Mouse (Mus musculus): ENCODE results near the gene Kif14. TPM values are rescaled to one million over a fixed set of nuclear protein-coding genes. Genes with fewer than 3 reads are reported as not detected.
A peak's percentile ranks its signal among the peaks of the same experiment; 100 is the strongest.

The Kif14 gene
- polyA plus RNA-seq (2015; fragmentation: Nextera tagmentation; extraction: Ambion mirVana): 5.6 and 6.0 TPM in 2 replicates

DNA sequence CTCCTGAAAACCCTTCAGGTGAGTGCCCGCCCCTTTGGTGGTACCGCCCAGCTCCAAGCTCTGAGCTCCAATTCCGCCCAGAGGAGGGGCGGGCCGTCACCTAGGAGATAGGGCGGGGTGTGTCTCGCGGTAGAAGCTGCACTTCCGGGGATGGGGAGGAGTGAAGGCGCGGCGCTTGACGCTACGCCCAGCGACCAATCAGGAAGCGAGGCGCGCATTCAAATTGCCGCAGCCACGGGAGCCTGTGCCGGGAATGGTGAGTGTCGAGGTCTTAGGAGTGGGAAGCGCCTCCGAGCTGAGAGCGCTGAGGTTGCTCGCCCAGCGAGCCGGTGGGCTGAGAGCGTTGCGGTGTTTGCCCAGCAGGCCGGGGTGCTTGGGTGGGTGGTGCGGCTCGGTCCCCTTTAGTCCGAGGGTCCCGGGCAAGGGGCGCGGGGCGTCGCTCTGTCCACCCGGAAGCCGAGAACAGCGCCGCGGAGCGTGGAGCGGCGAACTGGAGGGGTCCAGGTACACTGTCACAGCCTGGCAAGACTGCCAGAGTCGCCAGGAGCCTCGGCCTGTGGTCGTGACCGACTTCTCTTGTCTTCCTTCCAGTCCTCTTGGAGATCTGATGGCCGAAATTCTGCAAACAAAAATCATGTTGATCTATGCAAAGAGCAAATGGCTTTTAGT lies at the start of gene Kif14:
Gene Kif14, plus strand, starts transcription at position 201 of the 669 bp plus-strand sequence.
- H3K4me2 ChIP-seq: peak within 1 kb of the TSS; percentile 96
- H3K27ac ChIP-seq: no peak within 1 kb of the TSS
- H3K4me1 ChIP-seq: peaks cover 25% of the 10 kb centered on the region
- H3K9me3 ChIP-seq (replicated peaks): no peaks in the 10 kb centered on the region
- peaks cover under 1% of the 10 kb centered on the region; the same call in 1 of the 2 replicates for H3K27me3 ChIP-seq
- H3K36me3 ChIP-seq (ENCODE audit: poor library complexity, severe bottlenecking): peaks cover 20% of the 10 kb centered on the region
- peak within 1 kb of the TSS; percentile 71 for H3K9ac ChIP-seq
- under 1% methylated on average over 52 of the region's 52 CpGs for WGBS
- H3K4me3 ChIP-seq: peak within 1 kb of the TSS; percentile 57
- ATAC-seq: peak; percentile 99

DNA sequence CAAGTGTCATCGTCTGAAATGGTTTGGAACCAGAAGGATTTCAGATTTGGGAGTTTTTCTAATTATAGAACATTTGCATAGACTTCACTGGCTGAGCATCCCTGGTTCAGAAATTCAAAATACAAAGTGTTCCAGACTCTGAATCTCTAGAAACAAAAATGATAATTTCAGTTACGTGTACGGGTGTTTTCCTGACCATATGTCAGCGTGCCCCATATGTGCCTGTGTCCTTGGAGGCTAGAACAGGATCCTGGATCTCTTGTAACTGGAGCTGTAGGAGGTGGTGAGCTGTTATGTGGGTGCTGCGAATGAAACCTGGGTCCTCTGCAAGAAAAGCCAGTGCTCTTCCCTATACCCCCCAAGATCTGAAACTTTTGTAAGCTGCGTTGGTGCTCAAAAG lies 47.8 kb upstream of the Kif14 start:
- Histone ChIP-seq H3K4me2 (no peak overlapping the region), H3K4me3 (no peak overlapping the region), H3K27ac (no peak overlapping the region), H3K9me3 (replicated peaks) (no peaks in the 10 kb centered on the region), H3K27me3 (no peaks in the 10 kb centered on the region), H3K36me3 (ENCODE audit: poor library complexity, severe bottlenecking) (peaks cover 26% of the 10 kb centered on the region), H3K4me1 (peaks cover 7% of the 10 kb centered on the region), H3K9ac (no peak overlapping the region)
- ATAC-seq: no peak
- WGBS: 94% methylated on average over 6 of the region's 6 CpGs

DNA sequence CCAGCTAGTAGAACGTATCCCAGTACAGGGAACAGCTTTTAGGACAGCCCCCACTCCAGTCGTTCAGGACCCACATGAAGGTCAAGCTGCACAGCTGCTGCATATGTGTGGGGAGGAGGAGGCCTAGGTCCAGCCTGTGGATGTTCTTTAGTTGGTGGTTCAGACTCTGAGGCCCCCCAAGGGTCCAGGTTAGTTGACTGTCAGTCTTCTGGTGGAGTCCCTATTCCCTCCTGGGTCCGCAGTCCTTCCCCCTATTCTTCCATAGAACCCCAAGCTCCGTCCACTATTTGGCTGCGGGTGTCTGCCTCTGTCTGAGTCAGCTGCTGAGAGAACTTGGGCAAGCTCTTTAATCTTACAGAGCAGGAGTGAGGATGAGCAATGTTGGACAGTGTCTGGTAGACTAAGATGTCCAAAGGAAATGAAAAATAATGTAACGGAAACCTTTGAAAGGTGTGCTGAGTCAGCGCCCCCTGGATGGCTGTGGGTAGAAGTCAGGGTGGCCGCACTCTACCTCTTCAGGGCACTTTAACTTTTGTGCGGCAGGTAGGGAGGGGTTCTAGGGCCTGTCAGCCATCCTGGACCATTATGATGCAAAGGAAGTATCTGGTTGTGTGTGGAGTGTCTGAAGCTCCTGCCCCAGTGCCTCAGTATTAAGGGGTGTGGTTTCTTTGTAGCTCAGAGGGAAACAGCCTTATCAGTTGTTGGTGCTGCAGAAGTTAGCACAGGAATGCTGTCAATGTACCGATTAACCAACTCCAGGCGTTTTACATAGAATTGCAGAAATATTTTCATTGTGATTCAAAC lies 38.8 kb upstream of the Kif14 start:
- Histone ChIP-seq H3K9ac (no peak overlapping the region), H3K4me1 (no peaks in the 10 kb centered on the region), H3K27ac (no peak overlapping the region), H3K36me3 (ENCODE audit: poor library complexity, severe bottlenecking) (peaks cover 16% of the 10 kb centered on the region), H3K27me3 (no peaks in the 10 kb centered on the region), H3K4me2 (no peak overlapping the region), H3K4me3 (no peak overlapping the region), H3K9me3 (replicated peaks) (no peaks in the 10 kb centered on the region)
- no peak for ATAC-seq
- WGBS: 80% methylated on average over 11 of the region's 11 CpGs

DNA sequence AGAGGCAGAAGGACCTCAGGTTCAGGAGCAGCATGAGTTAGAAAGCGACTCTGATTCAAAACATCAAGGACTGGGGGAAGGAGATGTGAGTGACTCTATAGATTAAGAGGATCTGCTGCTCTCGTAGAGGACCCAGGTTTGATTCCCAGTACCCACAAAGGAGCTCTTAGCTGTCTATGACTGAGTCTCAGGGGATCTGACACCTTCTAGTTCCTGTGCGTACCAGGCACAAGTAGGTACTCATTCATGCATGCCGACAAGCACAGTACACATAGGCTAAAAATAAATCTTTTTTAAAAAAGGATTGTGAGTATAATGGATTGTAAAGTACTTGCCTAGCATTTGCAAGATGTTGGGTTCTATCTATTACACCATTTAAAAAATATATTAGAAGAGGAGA lies 37.2 kb upstream of the Kif14 start:
- H3K36me3 ChIP-seq (ENCODE audit: poor library complexity, severe bottlenecking): peaks cover 18% of the 10 kb centered on the region
- H3K9ac ChIP-seq: no peak overlapping the region
- no peaks in the 10 kb centered on the region for H3K4me1 ChIP-seq
- no peak for ATAC-seq
- no peaks in the 10 kb centered on the region for H3K27me3 ChIP-seq
- no peak overlapping the region for H3K27ac ChIP-seq
- no peak overlapping the region for H3K4me2 ChIP-seq
- WGBS: 89% methylated on average over 4 of the region's 4 CpGs
- H3K9me3 ChIP-seq (replicated peaks): no peaks in the 10 kb centered on the region
- no peak overlapping the region for H3K4me3 ChIP-seq

DNA sequence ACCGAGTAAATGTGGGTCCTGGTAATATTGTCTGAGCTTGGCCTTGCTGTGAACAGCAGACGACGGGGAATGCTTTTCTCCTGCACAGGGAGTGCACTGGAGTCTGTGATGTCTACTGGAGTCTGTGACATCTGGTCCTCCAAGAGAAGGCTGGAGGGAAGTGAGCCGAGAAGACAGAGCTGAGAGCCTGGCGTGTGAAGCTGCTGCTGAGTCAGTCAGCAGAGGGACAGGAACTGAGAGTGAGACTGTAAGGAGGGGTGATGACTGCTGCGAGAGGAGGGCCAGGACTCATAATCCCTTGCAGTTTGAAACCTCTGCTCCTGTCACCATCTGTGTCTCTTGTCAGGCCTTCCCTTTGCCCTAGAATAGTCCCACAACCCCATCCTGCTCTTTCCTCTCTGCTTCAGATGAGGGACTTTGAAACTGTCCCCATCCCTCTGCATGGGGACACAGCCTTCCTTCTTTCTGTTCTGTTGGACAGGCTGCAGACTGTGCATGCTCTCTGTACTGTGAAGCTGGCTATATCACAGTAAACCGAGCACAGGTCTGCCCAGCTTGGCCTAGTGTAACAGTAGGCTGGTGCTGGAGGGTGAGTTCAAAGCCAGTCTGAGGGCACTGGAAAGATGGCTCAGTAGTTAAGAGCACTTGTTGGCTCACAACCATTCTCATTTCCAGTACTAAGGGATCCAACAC lies 35.9 kb upstream of the Kif14 start:
- Histone ChIP-seq H3K4me3 (no peak overlapping the region), H3K9ac (no peak overlapping the region), H3K4me2 (no peak overlapping the region), H3K27me3 (no peaks in the 10 kb centered on the region), H3K36me3 (ENCODE audit: poor library complexity, severe bottlenecking) (peaks cover 22% of the 10 kb centered on the region), H3K4me1 (no peaks in the 10 kb centered on the region), H3K27ac (no peak overlapping the region), H3K9me3 (replicated peaks) (no peaks in the 10 kb centered on the region)
- WGBS: 80% methylated on average over 7 of the region's 7 CpGs
- ATAC-seq: no peak

DNA sequence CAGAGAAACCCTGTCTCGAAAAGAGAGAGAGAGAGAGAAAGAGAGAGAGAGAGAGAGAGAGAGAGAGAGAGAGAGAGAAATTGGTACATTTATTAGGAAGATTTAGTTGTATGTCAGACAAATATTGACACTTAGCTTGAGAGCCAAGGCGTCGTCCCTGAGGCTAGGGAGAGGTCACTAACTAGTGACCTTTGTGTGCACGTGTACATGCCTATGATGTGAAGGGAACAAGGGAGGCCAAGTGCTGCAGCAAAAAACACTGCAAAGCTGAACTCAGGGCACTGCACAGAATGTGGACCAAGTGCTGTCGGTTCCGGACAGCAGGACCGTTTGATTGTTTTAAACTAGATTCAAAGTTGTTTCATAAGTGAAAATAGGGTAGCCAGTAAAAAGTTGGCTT lies 25.4 kb upstream of the Kif14 start:
- Histone ChIP-seq H3K4me3 (no peak overlapping the region), H3K4me2 (no peak overlapping the region), H3K4me1 (no peaks in the 10 kb centered on the region), H3K9ac (no peak overlapping the region), H3K27me3 (no peaks in the 10 kb centered on the region), H3K36me3 (ENCODE audit: poor library complexity, severe bottlenecking) (peaks cover 10% of the 10 kb centered on the region), H3K27ac (no peak overlapping the region), H3K9me3 (replicated peaks) (no peaks in the 10 kb centered on the region)
- ATAC-seq: no peak
- 91% methylated on average over 7 of the region's 7 CpGs for WGBS

DNA sequence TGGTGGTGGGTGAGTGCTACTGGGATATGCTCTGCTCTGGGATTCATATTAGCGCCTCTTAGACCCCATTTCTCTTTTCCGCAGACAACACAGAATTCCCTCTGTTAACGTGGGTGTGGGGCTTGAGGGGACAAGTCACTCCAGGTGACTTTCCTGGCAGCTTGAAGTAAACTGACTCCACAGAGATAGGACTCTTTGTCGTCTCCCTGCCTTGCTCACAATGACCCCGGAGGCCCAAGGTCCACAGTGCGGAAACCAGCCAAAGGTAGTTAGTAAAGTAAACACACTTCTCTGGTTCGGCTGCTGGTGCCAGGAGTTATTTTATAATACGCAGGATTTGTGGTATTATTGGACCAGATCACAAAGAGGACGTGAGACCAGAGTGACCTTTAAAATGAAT lies 23.3 kb upstream of the Kif14 start:
- Histone ChIP-seq H3K9me3 (replicated peaks) (no peaks in the 10 kb centered on the region), H3K36me3 (ENCODE audit: poor library complexity, severe bottlenecking) (peaks cover 7% of the 10 kb centered on the region), H3K4me3 (no peak overlapping the region), H3K27ac (no peak overlapping the region), H3K27me3 (no peaks in the 10 kb centered on the region), H3K4me1 (no peaks in the 10 kb centered on the region), H3K9ac (no peak overlapping the region), H3K4me2 (no peak overlapping the region)
- 68% methylated on average over 9 of the region's 9 CpGs for WGBS
- no peak for ATAC-seq

DNA sequence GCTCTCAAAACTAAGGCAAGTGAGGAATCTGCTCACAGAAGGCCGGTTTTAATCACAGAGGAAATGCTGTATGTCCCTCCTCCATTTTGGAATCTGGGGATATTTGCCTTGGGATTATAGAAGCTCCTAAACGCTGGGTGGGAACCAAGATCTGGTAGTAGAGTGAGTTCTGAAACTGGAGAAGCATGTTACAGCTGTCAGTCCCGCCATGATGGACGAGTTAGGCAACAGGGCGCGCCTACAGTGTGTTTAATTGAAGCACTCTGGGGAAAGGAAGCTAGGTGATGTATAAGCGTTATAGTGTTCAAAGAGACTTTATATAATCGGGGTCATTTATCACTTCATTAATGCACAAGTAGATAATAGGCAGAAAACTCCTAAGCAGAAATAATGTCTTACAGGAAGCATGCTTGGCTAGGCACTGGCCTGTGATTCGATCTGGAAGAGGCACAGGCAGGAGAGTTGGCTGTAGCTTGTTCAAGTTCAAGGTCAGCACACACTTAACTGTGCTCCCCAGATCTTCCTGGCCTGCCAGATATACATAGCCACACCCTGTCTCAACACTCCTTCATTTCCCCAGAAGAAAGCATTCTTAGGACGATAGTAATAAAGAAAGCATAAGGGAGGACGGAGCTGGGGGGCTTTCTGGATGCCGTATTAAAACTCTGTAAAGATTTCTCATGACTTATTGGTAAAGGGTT lies 21.4 kb upstream of the Kif14 start:
- Histone ChIP-seq H3K4me3 (no peak overlapping the region), H3K27me3 (no peaks in the 10 kb centered on the region), H3K9me3 (replicated peaks) (no peaks in the 10 kb centered on the region), H3K27ac (no peak overlapping the region), H3K4me1 (no peaks in the 10 kb centered on the region), H3K9ac (no peak overlapping the region), H3K4me2 (no peak overlapping the region), H3K36me3 (ENCODE audit: poor library complexity, severe bottlenecking) (peaks cover 7% of the 10 kb centered on the region)
- 90% methylated on average over 12 of the region's 12 CpGs for WGBS
- ATAC-seq: no peak

DNA sequence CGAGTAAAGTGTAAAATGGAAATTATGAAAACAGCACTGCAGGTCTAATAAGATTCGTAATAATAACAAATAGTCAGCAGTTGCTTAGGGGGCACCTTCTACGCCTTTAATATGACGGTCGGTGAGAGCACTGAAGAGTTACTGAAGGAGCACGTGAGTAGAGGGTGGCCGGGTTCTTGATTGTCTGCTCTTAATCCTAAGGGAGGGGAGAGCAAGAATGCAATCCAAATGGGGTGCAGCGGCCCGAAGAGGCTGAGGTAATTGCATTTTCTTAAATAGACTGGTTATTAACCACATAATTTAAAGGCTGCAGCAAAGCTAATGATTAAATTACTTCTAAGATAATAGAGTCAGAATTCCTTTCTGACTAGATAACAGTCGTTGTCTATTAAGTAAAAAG lies 19.2 kb upstream of the Kif14 start:
- Histone ChIP-seq H3K4me2 (no peak overlapping the region), H3K27me3 (no peaks in the 10 kb centered on the region), H3K36me3 (ENCODE audit: poor library complexity, severe bottlenecking) (no peaks in the 10 kb centered on the region), H3K9me3 (replicated peaks) (no peaks in the 10 kb centered on the region), H3K27ac (no peak overlapping the region), H3K4me1 (no peaks in the 10 kb centered on the region), H3K4me3 (no peak overlapping the region), H3K9ac (no peak overlapping the region)
- WGBS: 45% methylated on average over 10 of the region's 10 CpGs
- no peak for ATAC-seq

DNA sequence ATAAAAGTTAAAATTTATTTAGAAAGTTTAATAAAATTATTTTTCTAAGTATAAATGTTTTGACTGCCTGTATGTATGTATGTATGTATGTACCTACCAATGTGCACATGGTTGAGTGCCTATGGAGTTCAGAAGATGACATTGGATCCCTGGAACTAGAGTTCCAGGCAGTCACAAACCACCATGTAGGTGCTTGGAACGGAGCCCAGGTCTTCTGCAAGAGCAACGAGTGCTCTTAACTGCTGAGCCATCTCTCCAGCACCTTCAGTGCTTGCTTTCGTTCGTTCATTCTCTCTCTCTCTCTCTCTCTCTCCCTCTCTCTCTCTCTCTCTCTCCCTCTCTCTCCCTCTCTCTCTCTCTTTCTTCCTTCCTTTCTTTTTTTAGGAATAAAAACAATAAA lies 18.8 kb upstream of the Kif14 start:
- H3K36me3 ChIP-seq (ENCODE audit: poor library complexity, severe bottlenecking): no peaks in the 10 kb centered on the region
- WGBS: 69% methylated on average over 4 of the region's 4 CpGs
- no peaks in the 10 kb centered on the region for H3K9me3 ChIP-seq (replicated peaks)
- no peaks in the 10 kb centered on the region for H3K4me1 ChIP-seq
- no peak for ATAC-seq
- no peak overlapping the region for H3K9ac ChIP-seq
- H3K27me3 ChIP-seq: no peaks in the 10 kb centered on the region
- no peak overlapping the region for H3K27ac ChIP-seq
- H3K4me3 ChIP-seq: no peak overlapping the region
- H3K4me2 ChIP-seq: no peak overlapping the region

DNA sequence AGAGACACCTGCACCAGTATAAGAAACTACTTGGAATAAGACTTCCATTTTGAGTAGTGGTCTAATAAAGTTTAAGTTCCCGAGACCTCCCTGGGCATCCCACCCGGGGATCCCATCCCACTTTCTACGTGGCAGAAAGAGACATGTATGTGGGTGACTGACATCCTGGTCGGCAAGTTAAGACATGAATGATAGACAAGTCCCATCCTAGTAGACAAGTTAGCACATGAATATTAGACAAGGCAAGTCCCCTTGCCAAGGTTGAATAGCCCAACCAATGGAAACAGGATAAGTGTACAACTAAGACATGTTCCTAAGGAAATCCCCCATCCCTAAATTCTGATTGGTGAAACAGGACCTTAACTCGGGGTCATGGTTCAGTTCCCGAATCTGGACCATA lies 16.6 kb upstream of the Kif14 start:
- H3K9me3 ChIP-seq (replicated peaks): no peaks in the 10 kb centered on the region
- H3K4me1 ChIP-seq: no peaks in the 10 kb centered on the region
- H3K27ac ChIP-seq: no peak overlapping the region
- no peaks in the 10 kb centered on the region for H3K36me3 ChIP-seq (ENCODE audit: poor library complexity, severe bottlenecking)
- H3K4me3 ChIP-seq: no peak overlapping the region
- no peak overlapping the region for H3K9ac ChIP-seq
- no peak overlapping the region for H3K4me2 ChIP-seq
- 0 out of 2 replicates have a peak, but pooled peaks cover 5% of the 10 kb centered on the region for H3K27me3 ChIP-seq
- WGBS: 97% methylated on average over 6 of the region's 6 CpGs
- ATAC-seq: no peak

DNA sequence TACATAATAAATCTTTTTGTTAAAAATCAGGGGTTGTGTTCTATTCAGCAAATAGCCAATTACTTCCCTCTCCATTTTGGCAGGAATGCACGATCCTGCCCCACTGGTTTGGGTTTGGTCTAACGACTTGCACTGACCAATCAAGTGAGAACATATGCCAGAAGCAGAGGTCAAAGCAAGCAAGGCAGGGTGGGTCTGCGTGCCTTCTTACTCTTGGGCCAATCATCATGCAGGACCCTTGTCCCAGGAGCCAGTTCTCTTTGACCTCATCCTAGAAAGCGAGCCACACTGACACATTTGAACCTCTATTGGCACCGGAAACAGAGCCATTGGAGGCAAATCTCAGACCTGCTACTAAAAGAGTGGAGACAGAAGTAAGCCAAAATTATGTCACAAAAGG lies 15.9 kb upstream of the Kif14 start:
- H3K27ac ChIP-seq: no peak overlapping the region
- H3K9me3 ChIP-seq (replicated peaks): no peaks in the 10 kb centered on the region
- H3K9ac ChIP-seq: no peak overlapping the region
- H3K4me3 ChIP-seq: no peak overlapping the region
- 79% methylated on average over 5 of the region's 5 CpGs for WGBS
- no peak for ATAC-seq
- no peaks in the 10 kb centered on the region for H3K4me1 ChIP-seq
- no peak overlapping the region for H3K4me2 ChIP-seq
- H3K27me3 ChIP-seq: peaks cover 11% of the 10 kb centered on the region
- H3K36me3 ChIP-seq (ENCODE audit: poor library complexity, severe bottlenecking): no peaks in the 10 kb centered on the region
